Mouse (Mus musculus) layer of hippocampus, adult 9-10 months (tissue): ENCODE data around the gene Chrna3.

Source experiments
- DNase-seq: peaks from one replicate; pipeline ENCODE4 v3.0.0; 2022; ENCODE audit warnings: low spot score

Gene Chrna3

GRCm38 (mm10) chr9:54995645-54996044 is 30.7 kb downstream of the Chrna3 start:
- no peak for DNase-seq

DNA sequence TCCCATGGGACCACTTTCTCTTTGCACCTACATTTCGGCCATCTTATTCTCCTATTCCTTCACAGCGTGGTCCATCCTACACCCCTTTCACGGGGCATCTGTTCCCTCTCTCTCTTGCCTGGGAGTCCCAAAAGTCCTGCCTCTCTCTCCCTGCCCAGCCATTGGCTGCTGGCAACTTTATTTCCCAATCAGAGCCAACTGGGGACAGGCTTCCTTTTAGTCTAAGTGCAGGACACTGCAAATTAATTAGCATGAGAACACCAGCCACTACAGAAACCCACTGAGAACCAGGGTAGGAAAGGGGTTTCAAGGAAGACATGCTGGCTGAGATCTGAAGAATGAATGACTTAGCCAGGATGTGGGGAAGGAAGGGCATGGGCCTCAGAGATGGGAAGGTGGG is 32.0 kb downstream of the Chrna3 start:
- DNase-seq: no peak

DNA sequence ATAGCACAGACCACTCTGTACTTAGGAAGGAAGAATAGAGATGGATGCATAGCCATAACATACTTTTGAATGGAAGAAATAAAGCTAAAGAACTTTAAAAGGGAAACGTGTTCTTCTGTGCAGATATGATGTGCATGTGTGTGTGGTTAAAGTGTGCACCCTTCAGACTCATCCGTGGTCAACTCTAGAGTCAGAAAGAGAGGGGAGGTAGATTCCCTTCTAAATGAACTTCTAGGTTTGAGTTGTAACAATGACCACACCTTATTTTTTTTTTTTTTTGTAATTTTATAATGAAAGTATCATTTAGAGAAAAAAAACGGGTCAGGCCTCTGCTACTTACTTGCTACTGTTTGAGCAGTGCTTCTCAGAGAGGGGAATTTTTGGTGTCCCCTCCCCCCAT is 36.0 kb downstream of the Chrna3 start:
- no peak for DNase-seq

- DNase-seq: no peak
These were observed 44.0 kb downstream of the Chrna3 start for GRCm38 (mm10) chr9:54982401-54982800.

DNA sequence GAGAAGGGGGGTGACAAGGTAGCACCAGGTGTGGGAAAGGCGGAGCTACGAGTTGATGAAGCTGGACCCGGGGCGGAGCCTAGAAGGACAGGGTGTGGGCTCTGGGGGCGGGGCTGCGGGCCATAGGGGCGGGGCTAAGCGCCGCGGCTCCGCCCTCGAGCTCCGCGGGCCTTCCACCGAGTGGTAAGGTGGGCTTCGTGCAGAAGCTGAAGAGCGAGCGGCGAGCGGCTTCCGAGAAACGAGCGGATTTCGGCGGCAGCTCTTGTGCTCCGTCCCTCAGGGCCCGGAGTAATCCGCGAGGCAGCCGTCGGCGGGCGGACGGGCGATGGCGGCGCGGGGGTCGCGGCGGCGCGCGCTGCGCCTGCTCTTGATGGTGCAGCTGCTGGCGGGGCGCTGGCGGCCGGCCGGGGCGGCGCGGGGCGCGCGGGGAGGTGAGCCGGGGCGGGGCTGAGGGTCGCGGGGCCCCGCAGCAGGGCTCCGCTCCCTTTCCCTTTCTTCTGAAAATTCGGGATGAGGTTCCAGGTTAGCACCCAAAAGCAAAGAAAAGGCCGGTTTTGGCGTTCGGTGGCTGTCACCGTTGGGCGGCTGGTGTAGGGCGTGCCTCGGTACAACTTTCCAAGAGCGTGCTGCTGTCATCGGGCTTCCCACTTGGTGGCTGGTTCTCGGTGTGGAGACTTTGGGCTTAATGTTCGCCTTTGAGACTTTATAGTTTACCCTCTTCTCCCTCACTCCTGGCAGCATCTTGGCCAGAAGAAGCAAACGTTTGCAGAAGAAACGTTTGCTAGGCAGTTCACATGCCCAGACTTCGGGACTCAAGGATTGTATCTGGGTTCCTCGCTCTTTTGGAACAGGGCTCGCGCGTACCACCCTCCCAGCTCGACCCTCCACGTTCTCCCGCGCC is 44.8 kb downstream of the Chrna3 start:
- DNase-seq: no peak

GRCm38 (mm10) chr9:54980674-54981073 is 45.7 kb downstream of the Chrna3 start, which contains the start of gene Chrna5:
Gene Chrna5, plus strand, starts transcription at chr9:54980880.
- DNase-seq: no peak

DNA sequence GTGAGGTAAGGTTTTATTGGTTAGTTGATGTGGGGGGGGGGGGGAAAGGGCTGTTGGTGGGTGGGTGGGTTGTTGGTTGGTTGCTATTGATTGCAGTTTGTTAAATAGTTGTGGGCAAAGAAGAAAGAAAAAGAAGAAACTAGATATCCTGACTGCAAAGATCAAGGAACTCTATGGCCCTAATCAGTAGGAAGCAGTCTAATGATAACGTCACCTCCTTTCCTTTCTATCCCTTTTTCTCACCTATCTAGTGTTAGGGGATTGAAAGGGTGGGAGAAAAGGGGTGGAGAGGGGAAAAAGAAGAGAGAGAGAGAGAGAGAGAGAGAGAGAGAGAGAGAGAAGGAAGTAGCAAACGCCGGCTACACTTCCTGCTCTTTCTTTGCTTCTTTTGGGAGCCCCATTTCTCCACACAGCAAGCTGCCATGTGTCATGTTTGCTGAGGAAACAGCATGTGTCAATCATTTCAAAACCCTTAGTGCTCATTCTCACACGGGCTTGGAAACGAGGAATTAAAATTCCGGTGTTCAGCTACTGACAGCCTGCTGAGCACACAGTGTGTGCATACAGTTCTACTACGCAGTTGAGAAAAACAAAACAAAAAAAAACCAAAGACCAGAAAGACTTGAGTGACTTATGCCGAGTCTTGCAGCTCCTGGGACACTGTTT is 56.3 kb downstream of the Chrna3 start:
- no peak for DNase-seq

DNA sequence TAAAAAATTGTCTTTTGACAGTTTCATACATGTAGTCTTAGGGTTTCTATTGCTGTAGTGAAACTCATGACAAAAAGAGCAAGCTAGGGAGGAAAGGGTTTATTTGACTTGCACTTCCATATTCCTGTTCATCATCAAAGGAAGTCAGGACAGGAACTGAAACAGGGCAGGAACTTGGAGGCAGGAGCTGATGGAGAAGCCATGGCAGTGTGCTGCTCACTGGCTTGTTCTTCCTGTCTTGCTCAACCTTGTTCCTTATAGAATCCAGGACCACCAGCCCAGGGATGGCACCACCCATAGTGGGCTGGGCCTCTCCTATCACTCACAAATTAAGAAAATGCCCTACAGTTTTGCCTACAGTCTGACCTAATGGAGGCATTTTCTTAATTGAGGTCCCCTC is 62.7 kb downstream of the Chrna3 start:
- no peak for DNase-seq

- no peak for DNase-seq
These were observed 65.3 kb downstream of the Chrna3 start for GRCm38 (mm10) chr9:54961059-54961458.
